Mouse (Mus musculus) thymus, adult 2 months (tissue): ENCODE results near the gene Oog4. TPM values are rescaled to one million over a fixed set of nuclear protein-coding genes. Genes with fewer than 3 reads are reported as not detected.
"Not testable (repeated sequence)": the region's sequence is repeated elsewhere in the genome, so short reads cannot be mapped to it uniquely, and the experiment has no call there.

Experiments used
- DNase-seq: peaks from one replicate; pipeline ENCODE4 v3.0.0; 2021
- H3K27ac ChIP-seq: fragments of 200-500 bp; 2 replicates; pipeline ENCODE4 v1.5.1; 2012; ENCODE audit warnings: low read length, control low read depth; ENCODE audit not compliant: control insufficient read depth, insufficient read depth
- H3K27me3 ChIP-seq: fragments of 200-500 bp; 2 replicates; pipeline ENCODE4 v1.6.1; 2012; ENCODE audit warnings: mild to moderate bottlenecking, low read length, moderate library complexity, mixed read lengths; ENCODE audit not compliant: control insufficient read depth, insufficient read depth
- H3K36me3 ChIP-seq: fragments of 200-500 bp; 2 replicates; pipeline ENCODE4 v1.6.1; 2012; ENCODE audit warnings: mild to moderate bottlenecking, low read length, moderate library complexity; ENCODE audit not compliant: control insufficient read depth, insufficient read depth
- H3K4me1 ChIP-seq: fragments of 200-500 bp; replicated peaks from 2 replicates; pipeline ENCODE4 v1.6.1; 2012; ENCODE audit warnings: low read length; ENCODE audit not compliant: control insufficient read depth, insufficient read depth
- H3K4me3 ChIP-seq: fragments of 200-500 bp; 2 replicates; pipeline ENCODE4 v1.5.1; 2012; ENCODE audit warnings: mild to moderate bottlenecking, low read length, control low read depth, moderate library complexity; ENCODE audit not compliant: control insufficient read depth, insufficient read depth
- CTCF ChIP-seq: fragments of 200-500 bp; IDR thresholded peaks from 2 replicates; pipeline ENCODE4 v1.5.1; 2012; ENCODE audit warnings: mild to moderate bottlenecking, control low read depth, low read length, moderate library complexity, borderline replicate concordance; ENCODE audit not compliant: control insufficient read depth, poor library complexity, insufficient read depth; ENCODE audit errors: extremely low read depth
- POLR2A ChIP-seq: fragments of 200-500 bp; IDR thresholded peaks from 2 replicates; pipeline ENCODE4 v1.6.1; 2012; ENCODE audit warnings: mild to moderate bottlenecking, low read length, control low read depth, moderate library complexity; ENCODE audit not compliant: control insufficient read depth, poor library complexity, insufficient read depth; ENCODE audit errors: extremely low read depth
- WGBS: fragments of 180-500 bp; shearing (Covaris S2); methylation state at CpG from one replicate; pipeline ENCODE4 v1.1.7; 2018; 5-methylcytosine and 5-hydroxymethylcytosine counted together
- polyA plus RNA-seq: library from polyadenylated mRNA; depleted of rRNA; stranded (reverse); fragments of >200 nt; gene quantifications from 2 replicates; pipeline ENCODE4 v1.2.3, GENCODE M21; 2012; rRNA removed

The Oog4 gene
- polyA plus RNA-seq: not detected in 2 replicates

DNA sequence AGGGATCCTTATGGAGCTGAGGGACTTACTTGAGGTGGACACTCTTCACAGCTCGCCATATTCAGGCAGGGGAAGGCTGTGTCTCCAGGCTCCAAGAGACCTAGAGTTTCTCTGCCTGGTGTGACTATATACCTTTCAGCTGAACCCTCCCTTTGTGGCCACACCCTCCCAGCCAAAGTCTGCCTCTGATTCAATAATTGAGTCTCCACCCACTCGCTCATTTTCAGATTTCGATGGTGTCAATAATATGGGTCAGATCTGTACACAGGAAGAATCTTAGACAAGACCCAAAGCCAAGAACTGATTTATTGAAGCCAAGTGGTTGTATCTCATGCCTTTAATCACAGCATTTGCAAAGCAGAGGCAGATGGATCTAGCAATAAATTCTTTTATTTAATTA, at the start of gene Oog4:
TSS of gene Oog4 (minus strand) at position 101 of the 400 bp plus-strand sequence.
- 88% methylated on average over 3 of the region's 3 CpGs for WGBS
- TF ChIP-seq CTCF (no peak), POLR2A (no peak)
- H3K36me3 ChIP-seq: no peaks in the 10 kb centered on the region
- H3K27me3 ChIP-seq: no peaks in the 10 kb centered on the region
- no peak within 1 kb of the TSS for H3K4me3 ChIP-seq
- no peak for DNase-seq
- no peak within 1 kb of the TSS for H3K27ac ChIP-seq
- H3K4me1 ChIP-seq: no peaks in the 10 kb centered on the region

DNA sequence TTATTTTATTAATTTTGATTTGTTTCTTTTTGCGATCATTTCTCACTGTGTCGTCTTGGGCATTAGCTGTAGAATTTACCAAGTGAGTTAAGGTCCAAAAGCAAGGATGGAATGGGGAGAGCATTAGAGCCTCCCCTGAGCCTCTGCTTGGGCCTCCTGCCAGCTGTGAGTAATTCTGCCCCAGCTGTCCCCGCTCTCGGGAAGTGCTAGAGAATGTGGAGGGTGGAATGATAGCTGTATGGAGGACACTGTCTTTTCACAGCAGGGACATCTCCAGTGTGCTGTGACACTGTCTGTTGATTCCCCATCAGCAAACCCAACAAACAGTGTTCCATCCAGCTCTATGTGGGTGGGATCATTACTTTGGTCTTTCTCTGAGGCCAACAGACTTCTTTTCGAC, 23.4 kb downstream of the Oog4 start:
- not testable (repeated sequence) for H3K4me1 ChIP-seq, DNase-seq, H3K27ac ChIP-seq, H3K4me3 ChIP-seq, H3K27me3 ChIP-seq, H3K36me3 ChIP-seq
- WGBS: 92% methylated on average over 5 of the region's 5 CpGs

DNA sequence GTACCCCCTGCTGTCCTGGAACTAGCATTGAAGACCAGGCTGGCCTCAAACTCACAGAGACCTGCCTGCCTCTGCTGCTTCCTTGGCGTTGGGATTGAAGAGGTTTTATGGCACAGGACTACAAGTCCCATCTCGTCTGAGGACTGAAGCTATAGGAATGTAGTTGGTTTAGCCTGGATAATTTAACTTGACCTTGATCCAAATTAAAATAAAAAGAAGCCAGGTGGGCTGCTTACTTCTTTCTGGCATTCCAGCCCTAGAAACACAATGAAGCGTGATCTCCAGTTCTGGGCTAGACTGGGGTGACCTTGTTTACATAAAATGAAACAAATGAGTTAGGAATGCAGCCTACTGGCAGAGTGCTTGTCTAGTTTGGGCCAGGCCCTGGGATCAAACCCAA, 36.0 kb downstream of the Oog4 start:
- Histone ChIP-seq H3K27me3 (no peaks in the 10 kb centered on the region), H3K4me3 (no peak overlapping the region), H3K36me3 (peaks cover 25% of the 10 kb centered on the region), H3K27ac (no peak overlapping the region), H3K4me1 (peaks cover 4% of the 10 kb centered on the region)
- TF ChIP-seq CTCF: no peak
- no peak for TF ChIP-seq POLR2A
- DNase-seq: no peak
- 97% methylated on average over 3 of the region's 3 CpGs for WGBS

DNA sequence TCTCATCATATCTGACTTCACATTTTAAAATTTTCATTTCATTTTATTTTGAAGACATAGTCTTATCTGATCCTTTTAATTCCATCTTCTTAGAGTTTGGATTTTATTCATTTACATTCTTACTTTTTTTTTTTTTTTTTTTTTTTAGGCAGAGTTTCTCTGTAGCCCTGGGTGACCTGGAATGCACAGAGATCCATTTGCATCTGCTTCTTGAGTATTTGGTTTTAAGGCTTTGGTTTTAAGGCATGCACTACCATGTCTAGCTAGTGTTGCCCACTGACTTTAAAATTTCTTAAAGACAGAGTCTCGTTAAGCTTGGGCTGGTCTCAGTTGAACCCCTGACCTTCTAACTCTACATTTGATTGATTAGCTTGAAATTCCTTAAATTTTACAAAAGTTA, 36.5 kb downstream of the Oog4 start:
- DNase-seq: no peak
- Histone ChIP-seq H3K4me1 (peaks cover 4% of the 10 kb centered on the region), H3K27me3 (no peaks in the 10 kb centered on the region), H3K36me3 (peaks cover 20% of the 10 kb centered on the region), H3K4me3 (no peak overlapping the region), H3K27ac (no peak overlapping the region)
- TF ChIP-seq POLR2A (no peak), CTCF (no peak)
- WGBS: 95% methylated on average over 1 of the region's 1 CpGs

DNA sequence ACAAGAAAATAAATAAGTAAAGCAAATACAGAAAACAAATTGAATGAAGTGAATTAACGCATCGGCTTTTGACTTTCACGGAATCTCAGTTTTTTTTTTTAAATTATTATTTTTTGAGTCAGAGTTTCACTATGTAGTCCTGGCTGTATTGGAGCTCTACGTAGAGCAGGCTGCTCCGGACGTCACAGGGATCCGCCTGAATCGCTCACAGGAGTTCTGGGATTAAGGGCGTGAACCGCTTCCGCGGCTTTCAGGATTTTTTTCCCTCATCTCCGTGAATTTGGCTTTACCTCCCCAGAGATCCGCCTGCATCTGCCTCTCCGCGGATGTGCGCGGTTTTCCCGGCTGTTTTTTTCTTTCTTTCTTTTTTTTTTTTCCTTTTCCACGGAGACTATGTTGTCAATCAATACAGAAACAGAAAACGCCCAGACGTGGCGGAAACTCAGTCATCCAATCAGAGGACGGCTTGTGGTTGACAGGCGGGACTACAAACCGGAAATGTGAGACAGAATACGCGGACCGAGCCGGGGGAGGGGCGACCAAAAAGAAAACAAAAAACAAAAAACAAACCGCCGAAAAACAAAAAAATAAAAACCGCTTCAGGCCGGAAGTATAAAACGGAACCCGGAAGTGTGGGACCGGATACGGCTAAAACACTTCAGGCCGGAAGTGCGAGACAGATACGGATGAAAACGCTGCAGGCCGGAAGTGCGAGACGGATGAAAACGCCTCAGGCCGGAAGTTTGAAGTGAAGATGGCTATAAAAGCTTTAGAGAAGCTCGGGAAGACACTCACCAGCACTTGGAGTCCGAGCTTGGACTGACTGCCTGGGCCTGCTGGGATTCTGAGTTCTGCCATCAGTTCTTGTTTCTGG, 37.7 kb downstream of the Oog4 start, which contains the start of gene Pramef8:
TSS of gene Pramef8 (plus strand) at position 208 of the 874 bp plus-strand sequence.
- H3K27ac ChIP-seq: peak within 1 kb of the TSS; percentile 91
- WGBS: under 1% methylated on average over 50 of the region's 50 CpGs

DNA sequence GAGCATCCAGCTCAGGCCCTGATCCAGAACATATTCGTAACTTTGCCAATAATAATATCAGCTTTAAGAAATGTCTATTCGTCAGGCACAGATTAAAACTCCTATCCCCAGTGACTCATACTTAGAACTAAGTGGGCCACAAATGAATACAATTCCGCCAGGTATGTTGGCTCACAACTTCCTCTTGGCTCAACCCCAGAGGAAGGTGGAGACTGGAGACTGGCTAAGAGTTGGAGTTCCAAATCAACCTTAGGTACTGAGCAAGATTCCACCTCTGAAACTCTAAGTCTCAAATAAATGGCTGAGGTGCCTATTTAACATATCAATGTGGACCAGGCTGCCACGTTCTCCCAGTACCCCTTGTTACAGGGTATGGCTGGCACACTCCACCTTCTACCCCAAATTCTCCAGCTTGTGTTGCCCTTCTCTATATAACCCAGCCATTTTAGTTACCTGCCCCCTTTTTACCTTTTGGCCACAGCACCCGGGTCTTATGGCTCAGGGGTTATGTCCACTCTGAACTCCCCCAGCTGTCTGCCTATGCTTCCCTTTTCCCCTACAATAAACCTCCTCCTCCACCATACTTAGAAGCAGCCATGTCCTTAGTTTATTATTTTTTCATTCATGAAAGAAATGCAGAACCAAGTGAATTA, 38.4 kb downstream of the Oog4 start:
- DNase-seq: no peak
- H3K4me1 ChIP-seq: peaks cover 4% of the 10 kb centered on the region
- H3K36me3 ChIP-seq: peaks cover under 1% of the 10 kb centered on the region; the same call in 1 of the 2 replicates
- H3K27me3 ChIP-seq: no peaks in the 10 kb centered on the region
- no peak for TF ChIP-seq CTCF
- no peak for TF ChIP-seq POLR2A
- H3K27ac ChIP-seq: no peak overlapping the region
- H3K4me3 ChIP-seq: no peak overlapping the region
- WGBS: 88% methylated on average over 5 of the region's 5 CpGs

More for the DNA sequence above, 37.7 kb downstream of the Oog4 start, which contains the start of gene Pramef8:
- Histone ChIP-seq H3K27me3 (no peaks in the 10 kb centered on the region), H3K4me1 (peaks cover 4% of the 10 kb centered on the region), H3K36me3 (peaks cover 8% of the 10 kb centered on the region), H3K4me3 (peak within 1 kb of the TSS; percentile 80)
- peak; percentile 86 for DNase-seq
- TF ChIP-seq POLR2A: no peak
- TF ChIP-seq CTCF: no peak
